Mouse (Mus musculus) brain, embryonic 14.5 days (tissue): ENCODE measurements around the gene Hrh3.

Experiments
- CTCF ChIP-seq: fragments of 200-500 bp; IDR thresholded peaks from 2 replicates; pipeline ENCODE4 v1.5.1; 2012; ENCODE audit warnings: inconsistent platforms, mild to moderate bottlenecking, moderate library complexity, borderline replicate concordance; ENCODE audit not compliant: insufficient read depth, insufficient read length; ENCODE audit errors: extremely low read depth
- POLR2A ChIP-seq: fragments of 200-500 bp; IDR thresholded peaks from 2 replicates; pipeline ENCODE4 v1.6.1; 2012; ENCODE audit warnings: mild to moderate bottlenecking, inconsistent platforms, borderline replicate concordance; ENCODE audit not compliant: poor library complexity, insufficient read depth, insufficient read length, severe bottlenecking; ENCODE audit errors: extremely low read depth

GRCm38 (mm10) chr2:180148551-180148950 lies 44.3 kb upstream of the Hrh3 start:
- TF ChIP-seq CTCF (no peak), POLR2A (no peak)
